Mouse (Mus musculus): Measurements from ENCODE around the gene Ccdc177.

GRCm38 (mm10) chr12:80801443-80801842 lies 41.0 kb upstream of the Ccdc177 start:
- TF ChIP-seq CTCF (IDR thresholded peaks at IDR 0.05; ENCODE audit: borderline replicate concordance, insufficient read depth, low read depth, low read length) (no peak; the same call in 1 of the 2 replicates), POLR2A (IDR thresholded peaks at IDR 0.05; ENCODE audit: borderline replicate concordance, insufficient read depth, low read length) (no peak)
